Mouse (Mus musculus): Measurements from ENCODE around the gene Gdpgp1.

Gdpgp1 gene

GRCm38 (mm10) chr7:80232489-80233029, at the start of gene Gdpgp1, which contains the start of gene Cib1:
Gdpgp1 (plus strand) TSS chr7:80232865.
Cib1 (minus strand) TSS chr7:80232813.
- peak; percentile 96 to 98 for DNase-seq

DNA sequence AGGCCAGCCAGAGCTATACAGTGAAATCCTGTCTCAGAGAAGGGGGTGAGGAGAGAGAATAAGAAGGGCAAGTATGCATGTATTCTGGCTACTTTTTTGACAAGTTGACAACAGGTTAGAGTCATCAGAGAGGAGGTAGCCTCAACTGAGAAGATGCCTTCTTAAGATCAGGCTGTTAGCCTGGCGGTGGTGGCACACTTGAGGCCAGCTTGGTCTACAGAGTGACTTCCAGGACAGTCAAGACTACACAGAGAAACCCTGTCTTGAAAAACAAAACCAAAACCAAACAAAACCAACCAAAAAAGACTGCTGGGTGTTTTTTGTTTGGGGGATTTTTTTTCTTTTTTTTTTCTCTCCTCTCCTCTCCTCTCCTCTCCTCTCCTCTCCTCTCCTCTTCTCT, 49.2 kb upstream of the Gdpgp1 start:
- no peak for DNase-seq

DNA sequence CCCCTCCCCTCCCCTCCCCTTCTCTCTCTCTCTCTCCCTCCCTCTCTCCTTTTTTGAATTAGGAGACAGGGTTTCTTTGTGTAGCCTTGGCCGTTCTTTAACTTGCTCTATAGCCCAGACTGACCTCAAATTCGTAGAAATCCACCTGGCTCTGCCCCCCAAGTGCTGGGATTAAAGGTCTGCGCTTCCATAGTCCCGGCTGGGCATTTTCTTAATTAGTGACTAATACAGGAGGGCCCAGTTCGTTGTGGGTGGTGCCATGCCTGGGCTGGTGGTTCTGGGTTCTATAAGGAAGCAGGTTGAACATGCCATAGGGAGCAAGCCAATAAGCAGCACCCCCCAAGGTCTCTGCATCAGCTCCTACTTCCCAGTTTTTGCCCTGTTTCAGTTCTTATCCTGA, 48.7 kb upstream of the Gdpgp1 start:
- peak in 1 of 2 experiments; percentile 35 for DNase-seq

GRCm38 (mm10) chr7:80184551-80184950, 48.1 kb upstream of the Gdpgp1 start:
- DNase-seq, result no peak

GRCm38 (mm10) chr7:80184968-80185367, 47.7 kb upstream of the Gdpgp1 start:
- DNase-seq, result no peak

- peak; percentile 53 to 68 for DNase-seq
Measured at GRCm38 (mm10) chr7:80186021-80186420, 46.6 kb upstream of the Gdpgp1 start.

- peak; percentile 91 to 94 for DNase-seq
Measured at GRCm38 (mm10) chr7:80186531-80187296, 46.0 kb upstream of the Gdpgp1 start, which contains the start of gene Sema4b. Sema4b (plus strand) TSS chr7:80186841.

- no peak for DNase-seq
Measured at GRCm38 (mm10) chr7:80187501-80187900, 45.2 kb upstream of the Gdpgp1 start.

DNA sequence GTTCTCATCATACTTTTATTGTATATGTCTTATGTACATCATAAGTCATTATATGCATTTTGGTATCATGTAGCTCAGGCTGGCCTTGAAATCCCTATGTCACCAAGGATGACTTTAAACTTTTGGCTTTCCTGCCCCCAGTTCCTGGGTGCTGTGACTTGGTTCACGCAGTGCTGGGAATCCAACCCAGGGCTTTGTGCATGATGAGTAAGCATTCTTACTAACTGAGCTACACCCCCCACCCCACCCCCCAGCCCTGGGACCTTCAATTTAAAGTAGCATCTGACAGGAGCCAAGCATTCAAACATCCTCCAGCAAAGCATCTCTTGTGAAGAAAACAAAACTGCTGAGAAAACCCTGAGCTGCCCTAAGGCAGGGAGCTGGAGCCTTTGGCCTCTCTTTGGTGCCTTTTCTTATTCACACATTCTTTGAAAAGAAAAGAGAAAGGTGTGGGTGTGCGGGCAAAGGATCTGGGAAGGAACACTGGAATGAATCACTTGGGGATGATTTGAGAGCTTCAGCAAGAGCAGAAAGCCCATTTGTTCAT, 44.0 kb upstream of the Gdpgp1 start:
- no peak for DNase-seq

DNA sequence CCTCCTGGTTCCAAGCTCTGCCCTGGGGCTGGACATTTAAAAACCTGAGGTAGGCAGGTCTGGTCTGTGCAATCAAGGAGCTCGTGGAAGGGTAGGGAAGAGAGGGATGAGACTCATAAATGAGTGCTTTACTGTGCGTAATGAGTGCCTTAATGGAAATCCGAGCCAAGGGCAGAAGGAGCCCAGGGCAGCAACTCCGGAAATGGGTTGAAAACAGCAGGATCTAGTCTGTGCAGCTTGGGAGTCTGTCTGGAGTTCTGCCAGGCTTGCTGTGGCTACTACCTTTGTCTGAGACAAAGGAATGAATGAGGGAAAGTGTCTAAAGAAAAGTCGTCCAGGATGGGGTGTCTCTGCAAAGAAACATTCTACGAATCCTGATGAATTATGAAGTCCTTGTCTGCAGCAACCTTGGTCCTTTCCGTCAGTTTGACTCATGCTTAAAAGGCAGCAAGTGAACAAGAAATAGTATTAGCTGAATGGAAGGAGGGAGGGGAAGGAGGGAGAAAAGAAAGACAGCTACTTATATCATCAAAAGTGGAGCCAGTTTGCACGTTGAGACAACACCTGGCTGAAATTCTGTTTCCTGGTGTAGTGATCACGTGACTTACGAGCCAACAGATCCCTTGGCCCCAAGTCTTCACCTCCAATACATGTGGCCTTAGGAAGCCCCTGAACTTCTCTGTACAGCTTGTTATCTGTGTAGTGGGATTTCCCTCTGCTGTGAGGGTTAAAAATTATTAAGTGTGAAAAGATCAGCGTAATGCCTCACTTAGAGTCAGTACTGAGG, 43.3 kb upstream of the Gdpgp1 start:
- DNase-seq, result peak in 1 of 2 experiments; percentile 38

GRCm38 (mm10) chr7:80191455-80191854, 41.2 kb upstream of the Gdpgp1 start:
- peak; percentile 69 to 80 for DNase-seq

DNA sequence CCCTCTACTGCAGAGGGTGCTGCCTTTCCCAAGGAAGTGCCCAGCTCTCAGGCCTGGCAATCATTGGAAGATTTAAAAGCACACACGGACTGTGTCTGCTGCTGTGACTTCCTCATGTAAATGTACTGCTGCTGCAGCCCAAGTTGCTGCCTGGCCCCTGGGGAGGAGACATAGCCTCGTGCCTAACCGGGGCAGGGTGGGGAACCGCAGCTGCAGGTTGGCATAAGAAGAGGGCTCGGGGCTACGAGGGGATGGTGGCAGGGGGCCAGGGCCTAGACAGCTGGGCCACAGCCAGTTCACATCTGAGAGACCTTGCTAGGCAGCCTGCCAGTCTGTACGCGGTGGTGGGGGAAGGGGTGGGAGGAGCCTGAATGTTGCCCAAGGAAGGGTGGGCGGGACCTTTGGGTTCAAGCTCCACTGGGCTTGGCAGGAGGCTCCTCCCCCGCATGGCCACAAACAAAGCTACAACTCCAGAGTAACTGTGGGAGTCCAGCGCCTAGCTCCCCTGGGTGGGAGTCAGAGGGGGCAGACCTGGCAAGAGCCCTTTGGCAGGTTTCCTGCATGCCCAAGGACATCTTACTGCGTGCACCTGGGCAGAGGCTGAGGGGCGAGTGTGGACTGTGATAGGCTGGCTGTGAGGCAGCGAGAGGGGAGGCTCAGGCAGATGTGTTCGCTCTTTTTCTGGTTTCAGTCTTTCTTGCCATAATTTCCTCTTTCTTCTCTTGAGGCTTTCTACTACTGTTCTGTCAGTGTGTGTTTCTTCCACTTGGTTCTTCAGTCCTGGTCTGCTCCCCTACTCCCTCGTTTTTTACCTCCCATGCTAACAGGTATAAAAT, 40.2 kb upstream of the Gdpgp1 start:
- peak; percentile 93 to 96 for DNase-seq

- no peak for DNase-seq
Measured at GRCm38 (mm10) chr7:80193941-80194739, 38.5 kb upstream of the Gdpgp1 start.

DNA sequence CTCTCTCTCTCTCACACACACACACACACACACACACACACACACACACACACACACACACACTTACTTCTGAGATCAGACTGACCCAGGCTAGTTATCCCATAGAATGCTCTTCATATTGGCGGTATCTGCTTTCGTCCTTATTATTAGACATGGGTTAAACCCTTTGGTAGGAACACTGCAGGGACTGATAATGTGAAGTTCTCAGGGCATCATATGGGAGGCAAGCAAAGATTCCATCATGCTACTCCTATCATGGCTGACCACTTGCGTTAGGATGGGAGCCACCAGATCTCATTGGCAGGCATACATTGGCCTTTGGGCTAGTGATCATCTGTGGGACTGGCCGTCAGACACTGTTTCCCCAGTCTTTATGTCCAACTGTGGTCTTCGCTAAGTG, 37.5 kb upstream of the Gdpgp1 start:
- DNase-seq, result no peak

DNA sequence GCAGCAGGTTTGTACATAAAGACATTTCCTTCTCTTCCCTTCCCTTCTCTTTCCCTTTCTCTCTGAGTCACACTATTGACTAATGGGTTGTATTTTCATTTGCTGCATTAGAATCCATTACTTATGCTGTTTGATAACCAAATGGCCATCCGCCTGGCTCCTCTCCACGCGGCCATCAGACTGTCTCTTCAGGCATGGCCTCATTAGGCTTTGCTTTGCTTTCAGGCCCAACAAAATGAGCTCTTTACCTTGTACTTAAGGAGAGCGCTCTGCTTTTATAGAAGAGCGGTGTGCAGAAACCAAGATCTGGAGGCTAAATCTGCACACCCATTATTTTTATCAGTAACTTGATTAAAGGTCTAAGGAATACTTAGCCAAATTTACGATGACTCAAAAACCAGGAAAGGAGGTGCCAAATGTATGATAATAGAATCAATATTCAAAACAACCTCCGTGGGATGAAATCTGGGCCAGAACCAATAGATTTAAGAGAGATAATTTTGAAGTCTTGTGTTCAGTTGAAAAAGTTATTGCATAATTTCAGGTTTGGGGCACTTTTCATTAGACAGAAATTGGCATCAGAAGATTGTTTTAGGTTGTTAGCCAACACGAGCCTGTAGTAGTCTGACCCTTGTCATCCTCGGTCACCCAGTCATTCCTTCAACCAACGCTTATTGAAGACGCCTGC, 36.9 kb upstream of the Gdpgp1 start:
- DNase-seq, result no peak

DNA sequence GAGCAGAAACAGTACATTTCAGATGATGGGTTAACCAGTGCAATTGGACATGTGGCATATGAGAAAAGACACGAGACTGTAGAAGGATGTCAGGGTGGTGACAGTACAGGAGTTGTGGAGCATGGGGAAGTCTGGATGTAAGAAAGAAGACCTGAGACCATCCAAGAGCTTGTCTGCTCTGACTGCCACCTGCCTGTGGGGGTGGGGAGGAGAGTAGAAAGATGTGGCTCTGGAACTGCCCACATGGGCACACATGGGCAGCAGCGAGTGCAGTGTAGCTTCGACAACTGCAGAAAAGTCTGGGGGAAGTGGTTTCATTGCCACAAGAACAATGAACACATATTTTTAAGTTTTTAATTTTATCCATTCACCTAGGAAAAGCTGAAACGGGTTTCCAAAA, 35.3 kb upstream of the Gdpgp1 start:
- DNase-seq, result peak in 1 of 2 experiments; percentile 61

DNA sequence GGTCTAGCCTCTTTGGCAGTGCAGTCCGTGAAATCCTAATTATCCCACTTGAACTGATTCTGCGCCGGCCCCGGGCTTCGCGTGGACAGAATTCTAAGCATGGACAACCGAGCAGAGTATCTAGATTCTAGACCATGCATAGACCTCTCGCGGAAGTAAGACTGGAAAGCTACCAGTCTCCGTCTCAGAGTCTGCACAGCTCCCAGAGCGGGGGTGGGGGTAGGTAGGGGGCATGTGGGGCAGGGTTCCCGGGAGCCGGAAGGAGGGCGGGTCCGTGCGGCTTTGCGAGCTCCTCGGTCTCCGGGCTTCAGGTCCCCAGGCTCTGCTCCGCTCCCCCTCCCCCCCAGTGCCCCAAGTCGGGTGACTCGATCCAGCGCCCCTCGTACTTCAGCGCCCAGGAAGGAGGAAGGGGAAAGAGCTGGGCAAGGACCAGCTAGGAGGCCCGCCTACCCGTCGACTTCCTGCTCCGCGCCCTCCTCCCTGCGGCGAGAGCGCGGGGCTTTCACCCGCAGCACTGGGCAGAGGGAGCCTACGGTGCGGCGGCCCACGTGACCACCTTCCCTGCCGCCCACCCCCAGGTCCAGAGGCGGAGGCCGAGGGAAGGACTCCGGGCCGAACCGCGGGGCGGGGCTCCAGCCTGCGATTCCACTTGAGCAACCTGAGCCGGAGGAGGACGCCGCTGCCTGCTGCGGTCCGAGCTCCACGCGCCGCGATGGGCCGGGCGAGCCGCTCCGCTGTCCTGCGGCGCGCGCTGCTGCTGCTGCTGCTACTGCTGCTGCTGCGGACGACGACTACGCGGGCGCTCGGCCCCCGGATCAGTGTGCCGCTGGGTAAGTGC, 34.5 kb upstream of the Gdpgp1 start:
- DNase-seq, result peak; percentile 88 to 94

GRCm38 (mm10) chr7:80198863-80199262, 33.8 kb upstream of the Gdpgp1 start:
- peak; percentile 38 to 55 for DNase-seq

GRCm38 (mm10) chr7:80199286-80199685, 33.4 kb upstream of the Gdpgp1 start:
- DNase-seq, result no peak
